Mouse (Mus musculus): ENCODE measurements around the gene Adgrg5. TPM values are rescaled to one million over a fixed set of nuclear protein-coding genes. Genes with fewer than 3 reads are reported as not detected.

Adgrg5 gene
- 37.5 and 40.5 TPM in 2 replicates for polyA plus RNA-seq (2012; rRNA removed)

- Histone ChIP-seq H3K36me3 (ENCODE audit: control insufficient read depth, insufficient read depth, low read length) (no peaks in the 10 kb centered on the region), H3K27me3 (ENCODE audit: control insufficient read depth, insufficient read depth, low read length) (no peaks in the 10 kb centered on the region), H3K4me3 (ENCODE audit: control insufficient read depth, insufficient read depth, low read length) (peak within 1 kb of the TSS; percentile 25), H3K4me1 (replicated peaks; ENCODE audit: control insufficient read depth, insufficient read depth, low read length) (peaks cover 29% of the 10 kb centered on the region), H3K27ac (ENCODE audit: control insufficient read depth, insufficient read depth, low read length) (peak within 1 kb of the TSS; percentile 33; the same call in 1 of the 2 replicates)
- no peak for TF ChIP-seq CTCF (IDR thresholded peaks at IDR 0.05; ENCODE audit: borderline replicate concordance, control insufficient read depth, extremely low read depth, insufficient read depth, low read length, poor library complexity)
- no peak for TF ChIP-seq POLR2A (IDR thresholded peaks at IDR 0.05; ENCODE audit: control insufficient read depth, extremely low read depth, insufficient read depth, low read length, poor library complexity)
- DNase-seq, result no peak
- 7% methylated on average over 8 of the region's 8 CpGs for WGBS
These were observed at the start of gene Adgrg5 for GRCm38 (mm10) chr8:94923405-94923804. Gene Adgrg5, plus strand, starts transcription at chr8:94923694.

- TF ChIP-seq POLR2A (IDR thresholded peaks at IDR 0.05; ENCODE audit: control insufficient read depth, extremely low read depth, insufficient read depth, low read length, poor library complexity), result no peak
- TF ChIP-seq CTCF (IDR thresholded peaks at IDR 0.05; ENCODE audit: borderline replicate concordance, control insufficient read depth, extremely low read depth, insufficient read depth, low read length, poor library complexity), result peak; percentile 93
These were observed 49.1 kb upstream of the Adgrg5 start for GRCm38 (mm10) chr8:94874358-94874757.

GRCm38 (mm10) chr8:94875096-94875870 is 48.2 kb upstream of the Adgrg5 start:
- no peaks in the 10 kb centered on the region for H3K27me3 ChIP-seq (ENCODE audit: control insufficient read depth, insufficient read depth, low read length)
- peaks cover 26% of the 10 kb centered on the region for H3K4me1 ChIP-seq (replicated peaks; ENCODE audit: control insufficient read depth, insufficient read depth, low read length)
- peak overlapping the region; percentile 41 for H3K4me3 ChIP-seq (ENCODE audit: control insufficient read depth, insufficient read depth, low read length)
- no peak for DNase-seq
- WGBS, result 44% methylated on average over 17 of the region's 17 CpGs
- no peaks in the 10 kb centered on the region for H3K36me3 ChIP-seq (ENCODE audit: control insufficient read depth, insufficient read depth, low read length)
- no peak; the same call in 1 of the 2 replicates for TF ChIP-seq CTCF (IDR thresholded peaks at IDR 0.05; ENCODE audit: borderline replicate concordance, control insufficient read depth, extremely low read depth, insufficient read depth, low read length, poor library complexity)
- TF ChIP-seq POLR2A (IDR thresholded peaks at IDR 0.05; ENCODE audit: control insufficient read depth, extremely low read depth, insufficient read depth, low read length, poor library complexity), result no peak
- H3K27ac ChIP-seq (ENCODE audit: control insufficient read depth, insufficient read depth, low read length), result no peak overlapping the region

More at GRCm38 (mm10) chr8:94874358-94874757, 49.1 kb upstream of the Adgrg5 start:
- Histone ChIP-seq H3K4me3 (ENCODE audit: control insufficient read depth, insufficient read depth, low read length) (no peak overlapping the region), H3K27me3 (ENCODE audit: control insufficient read depth, insufficient read depth, low read length) (no peaks in the 10 kb centered on the region; the same call in 1 of the 2 replicates), H3K36me3 (ENCODE audit: control insufficient read depth, insufficient read depth, low read length) (no peaks in the 10 kb centered on the region), H3K4me1 (replicated peaks; ENCODE audit: control insufficient read depth, insufficient read depth, low read length) (peaks cover 26% of the 10 kb centered on the region), H3K27ac (ENCODE audit: control insufficient read depth, insufficient read depth, low read length) (no peak overlapping the region)
- DNase-seq, result peak; percentile 69
- 18% methylated on average over 6 of the region's 6 CpGs for WGBS

GRCm38 (mm10) chr8:94875871-94876150 is 47.7 kb upstream of the Adgrg5 start:
- H3K4me1 ChIP-seq (replicated peaks; ENCODE audit: control insufficient read depth, insufficient read depth, low read length), result peaks cover 21% of the 10 kb centered on the region
- 1% methylated on average over 20 of the region's 20 CpGs for WGBS
- TF ChIP-seq POLR2A (IDR thresholded peaks at IDR 0.05; ENCODE audit: control insufficient read depth, extremely low read depth, insufficient read depth, low read length, poor library complexity), result no peak
- TF ChIP-seq CTCF (IDR thresholded peaks at IDR 0.05; ENCODE audit: borderline replicate concordance, control insufficient read depth, extremely low read depth, insufficient read depth, low read length, poor library complexity), result no peak
- no peaks in the 10 kb centered on the region for H3K36me3 ChIP-seq (ENCODE audit: control insufficient read depth, insufficient read depth, low read length)
- H3K4me3 ChIP-seq (ENCODE audit: control insufficient read depth, insufficient read depth, low read length), result peak overlapping the region; percentile 41
- no peak for DNase-seq
- H3K27ac ChIP-seq (ENCODE audit: control insufficient read depth, insufficient read depth, low read length), result no peak overlapping the region
- no peaks in the 10 kb centered on the region for H3K27me3 ChIP-seq (ENCODE audit: control insufficient read depth, insufficient read depth, low read length)

GRCm38 (mm10) chr8:94876197-94876730 is 47.2 kb upstream of the Adgrg5 start, which contains the start of gene Dok4:
Gene Dok4, minus strand, starts transcription at chr8:94876330.
- no peak within 1 kb of the TSS for H3K27ac ChIP-seq (ENCODE audit: control insufficient read depth, insufficient read depth, low read length)
- 0% methylated on average over 35 of the region's 37 CpGs for WGBS
- DNase-seq, result peak; percentile 85
- peak within 1 kb of the TSS; percentile 41 for H3K4me3 ChIP-seq (ENCODE audit: control insufficient read depth, insufficient read depth, low read length)
- H3K27me3 ChIP-seq (ENCODE audit: control insufficient read depth, insufficient read depth, low read length), result no peaks in the 10 kb centered on the region
- TF ChIP-seq POLR2A (IDR thresholded peaks at IDR 0.05; ENCODE audit: control insufficient read depth, extremely low read depth, insufficient read depth, low read length, poor library complexity) (no peak), CTCF (IDR thresholded peaks at IDR 0.05; ENCODE audit: borderline replicate concordance, control insufficient read depth, extremely low read depth, insufficient read depth, low read length, poor library complexity) (no peak)
- no peaks in the 10 kb centered on the region for H3K36me3 ChIP-seq (ENCODE audit: control insufficient read depth, insufficient read depth, low read length)
- peaks cover 17% of the 10 kb centered on the region for H3K4me1 ChIP-seq (replicated peaks; ENCODE audit: control insufficient read depth, insufficient read depth, low read length)

- no peaks in the 10 kb centered on the region for H3K36me3 ChIP-seq (ENCODE audit: control insufficient read depth, insufficient read depth, low read length)
- peaks cover 15% of the 10 kb centered on the region for H3K4me1 ChIP-seq (replicated peaks; ENCODE audit: control insufficient read depth, insufficient read depth, low read length)
- no peak overlapping the region for H3K27ac ChIP-seq (ENCODE audit: control insufficient read depth, insufficient read depth, low read length)
- no peaks in the 10 kb centered on the region for H3K27me3 ChIP-seq (ENCODE audit: control insufficient read depth, insufficient read depth, low read length)
- WGBS, result 59% methylated on average over 3 of the region's 3 CpGs
- no peak for DNase-seq
- TF ChIP-seq POLR2A (IDR thresholded peaks at IDR 0.05; ENCODE audit: control insufficient read depth, extremely low read depth, insufficient read depth, low read length, poor library complexity), result no peak
- TF ChIP-seq CTCF (IDR thresholded peaks at IDR 0.05; ENCODE audit: borderline replicate concordance, control insufficient read depth, extremely low read depth, insufficient read depth, low read length, poor library complexity), result no peak
- no peak overlapping the region for H3K4me3 ChIP-seq (ENCODE audit: control insufficient read depth, insufficient read depth, low read length)
These were observed 46.7 kb upstream of the Adgrg5 start for GRCm38 (mm10) chr8:94876820-94877219.

Data from thymus, adult 2 months (tissue).